Comparison of ENCODE assay signal across 8 mouse cellular contexts in genomic region chr2:79086857-79087578, GRCm38 (mm10).
A peak's percentile ranks its signal among the peaks of the same experiment; 100 is the strongest.
DNase-seq lines count a peak whose midpoint lies in the region; ATAC-seq and TF ChIP-seq lines count a peak whose summit lies in the region.

No protein-coding gene starts in this region.

- no peaks in the 10 kb centered on the region for H3K27me3 ChIP-seq in heart, embryonic 12.5 days (replicated peaks)
- H3K27me3 ChIP-seq in hindbrain, embryonic 11.5 days (ENCODE audit: control insufficient read depth, insufficient read depth, low read length), result no peaks in the 10 kb centered on the region

- peaks cover 8% of the 10 kb centered on the region for H3K4me1 ChIP-seq in heart, embryonic 12.5 days (replicated peaks)
- H3K4me1 ChIP-seq in hindbrain, embryonic 11.5 days (replicated peaks; ENCODE audit: control insufficient read depth, insufficient read depth, low read length), result no peaks in the 10 kb centered on the region

- peak overlapping the region; percentile 81 for H3K27ac ChIP-seq in gastrocnemius, adult 2 months
- H3K27ac ChIP-seq in heart, embryonic 12.5 days (ENCODE audit: poor library complexity, severe bottlenecking), result peak overlapping the region; percentile 33
- no peak overlapping the region for H3K27ac ChIP-seq in hindbrain, embryonic 11.5 days (ENCODE audit: low read depth, low read length)

- intact Hi-C loops in gastrocnemius, adult 2 months (cut with DNase I), result loop anchor here (10.0 kb wide), 2 partner anchors 58 to 168 kb away; partner anchors contain the start of gene Itga4

- H3K4me2 ChIP-seq in heart, embryonic 12.5 days, result peak overlapping the region; percentile 52
- no peak overlapping the region for H3K4me2 ChIP-seq in hindbrain, embryonic 11.5 days (replicated peaks; ENCODE audit: low read depth, low read length)

- ATAC-seq in heart, embryonic 12.5 days (ENCODE audit: insufficient number of reproducible peaks, low FRiP score), result no peak
- no peak for ATAC-seq in hindbrain, embryonic 11.5 days (ENCODE audit: low FRiP score)

- H3K9me3 ChIP-seq in heart, embryonic 12.5 days (replicated peaks), result 0 out of 2 replicates have a peak, but pooled peaks cover 4% of the 10 kb centered on the region
- no peaks in the 10 kb centered on the region for H3K9me3 ChIP-seq in hindbrain, embryonic 11.5 days (ENCODE audit: control insufficient read depth, low read length)

- no peak overlapping the region for H3K9ac ChIP-seq in heart, embryonic 12.5 days
- no peak overlapping the region for H3K9ac ChIP-seq in hindbrain, embryonic 11.5 days (ENCODE audit: low read depth, low read length)

- peak; percentile 21 for DNase-seq in gastrocnemius, adult 2 months
- no peak for DNase-seq in gastrocnemius, postnatal 10 days
- DNase-seq in CD4-positive helper T cell, adult 2 months (ENCODE audit: low read depth, low spot score), result peak; percentile 38
- peak; percentile 26 for DNase-seq in lung, postnatal 36 days
- no peak for DNase-seq in gastrocnemius, adult 18-20 months (ENCODE audit: low spot score)
- DNase-seq in hindbrain, embryonic 11.5 days (ENCODE audit: low spot score), result no peak
- DNase-seq in frontal cortex, postnatal 10 days (ENCODE audit: low spot score in 2 of 2), result no peak

- 42% methylated on average over 9 of the region's 9 CpGs for WGBS in heart, embryonic 12.5 days
- 82% methylated on average over 9 of the region's 9 CpGs for WGBS in hindbrain, embryonic 11.5 days

- TF ChIP-seq CTCF in gastrocnemius, adult 2 months (IDR thresholded peaks at IDR 0.05), result no peak

- no peaks in the 10 kb centered on the region for H3K36me3 ChIP-seq in heart, embryonic 12.5 days
- no peaks in the 10 kb centered on the region for H3K36me3 ChIP-seq in hindbrain, embryonic 11.5 days (ENCODE audit: control insufficient read depth, insufficient read depth, low read length)

- peak overlapping the region; percentile 75 for H3K4me3 ChIP-seq in gastrocnemius, adult 2 months
- H3K4me3 ChIP-seq in heart, embryonic 12.5 days, result peak overlapping the region; percentile 26
- no peak overlapping the region for H3K4me3 ChIP-seq in hindbrain, embryonic 11.5 days (ENCODE audit: low read depth, low read length)

Comparison
In these comparisons a context has a peak if more than half of its experiments do, and no peak if none do; other contexts are left out.
1. DNase-seq: peak in gastrocnemius, adult 2 months (single experiment), CD4-positive helper T cell, adult 2 months (single experiment) and lung, postnatal 36 days (single experiment); none in gastrocnemius, postnatal 10 days (single experiment), gastrocnemius, adult 18-20 months (single experiment), hindbrain, embryonic 11.5 days (single experiment) and frontal cortex, postnatal 10 days (0 of 2).